Mouse (Mus musculus) stomach, postnatal 0 days (tissue): ENCODE results near the gene Yae1d1.

ENCODE experiments used
- CTCF ChIP-seq: IDR thresholded peaks from 2 replicates; pipeline ENCODE4 v1.5.1; 2016; ENCODE audit warnings: antibody characterized with exemption, low read depth, mild to moderate bottlenecking, moderate library complexity
- EP300 ChIP-seq: optimal IDR thresholded peaks from 2 replicates; pipeline ENCODE3; 2016; ENCODE audit warnings: antibody characterized with exemption

- TF ChIP-seq CTCF (no peak), EP300 (no peak)
Observed at GRCm38 (mm10) chr13:17975891-17976290, 17.3 kb downstream of the Yae1d1 start.
